Mouse (Mus musculus): ENCODE data around the gene Nek6.

DNA sequence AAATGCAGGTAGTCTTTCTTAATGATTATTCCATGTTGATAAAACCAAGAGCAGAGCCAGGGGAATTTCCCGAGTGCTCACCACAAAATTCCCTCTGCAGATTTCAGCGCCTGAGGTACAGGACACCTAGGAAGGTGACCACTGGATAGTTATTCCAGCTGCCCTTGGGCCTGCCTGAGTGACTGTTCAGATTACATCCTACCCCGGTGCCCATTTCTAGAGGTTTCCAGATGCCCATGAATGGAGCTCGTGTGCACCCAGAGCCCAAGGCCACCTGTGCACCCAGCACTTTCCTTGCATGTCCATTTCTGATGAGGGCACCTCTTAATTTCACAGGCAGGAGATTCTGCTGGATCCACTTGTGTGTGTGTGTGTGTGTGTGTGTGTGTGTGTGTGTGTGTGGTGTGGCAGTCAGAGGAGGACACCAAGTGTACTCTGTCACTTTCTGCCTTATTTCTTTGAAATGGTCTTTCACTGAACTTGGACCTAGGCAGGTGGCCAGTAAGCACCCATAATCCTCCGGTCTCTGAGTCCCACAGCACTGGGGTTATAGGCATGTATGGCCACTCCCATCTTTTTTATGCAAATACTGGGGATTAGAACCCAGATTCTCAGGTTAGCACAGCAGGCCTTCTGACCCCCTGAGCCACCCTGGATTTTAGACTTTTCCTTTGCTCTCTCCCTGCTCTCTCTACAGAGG lies 22.9 kb downstream of the Nek6 start:
- TF ChIP-seq CTCF (IDR thresholded peaks at IDR 0.05; ENCODE audit: low read depth) (no peak), EP300 (optimal IDR thresholded peaks at IDR 0.05) (no peak)

All from stomach, postnatal 0 days (tissue).